Mouse (Mus musculus): Measurements from ENCODE around the gene Gm49336. TPM values are rescaled to one million over a fixed set of nuclear protein-coding genes. Genes with fewer than 3 reads are reported as not detected.

Gene Gm49336
- total and polyA plus RNA-seq, 2 experiments from 2014 or later = 33.1 to 78.3 TPM

DNA sequence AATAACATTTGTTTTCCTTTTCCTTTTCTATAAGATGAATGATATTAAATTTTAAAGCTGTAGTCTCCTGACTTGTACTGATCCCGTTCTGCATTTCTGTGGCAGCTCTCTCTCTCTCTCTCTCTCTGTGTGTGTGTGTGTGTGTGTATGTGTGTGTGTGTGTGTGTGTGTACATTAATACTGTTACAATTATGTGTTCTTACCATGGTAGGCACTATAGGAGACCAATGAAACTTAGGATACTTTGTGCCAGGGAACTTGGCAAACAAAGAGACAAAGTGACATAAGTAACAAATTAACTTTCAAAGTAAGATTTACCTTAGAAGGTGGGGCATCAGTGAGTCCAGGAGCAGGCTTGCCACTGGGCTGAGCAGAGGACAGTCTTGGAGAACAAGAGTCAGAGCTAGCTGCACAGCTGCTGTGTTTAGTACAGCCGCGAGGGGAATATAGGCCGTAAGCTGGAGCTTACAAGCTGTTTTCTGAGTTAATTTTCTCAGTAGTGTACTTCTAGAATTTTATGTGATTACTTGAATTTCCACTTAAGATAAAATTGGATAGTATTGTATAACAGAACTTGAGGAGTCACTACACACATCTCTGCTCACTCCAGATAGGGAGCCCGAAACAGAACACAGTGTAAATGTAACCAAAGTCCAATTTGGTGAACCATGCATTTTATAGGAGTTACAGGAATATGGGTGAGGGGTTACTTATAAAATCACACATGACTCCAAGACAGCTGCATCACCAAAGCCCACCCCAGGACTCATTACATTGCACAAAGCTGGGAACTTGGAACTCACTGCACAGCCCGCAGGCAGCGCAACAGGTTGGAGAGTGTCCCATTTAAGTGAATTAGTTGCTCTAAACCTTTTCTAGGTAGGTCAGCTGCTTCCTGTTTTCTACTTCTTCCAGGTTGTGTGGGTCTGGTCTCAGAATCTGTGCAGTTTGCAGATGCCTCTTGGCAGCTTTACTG, 24.3 kb upstream of the Gm49336 start:
- Histone ChIP-seq H3K9ac (replicated peaks; ENCODE audit: low read length) (no peak overlapping the region), H3K4me1 (ENCODE audit: insufficient read depth, low read length) (no peaks in the 10 kb centered on the region), H3K4me2 (ENCODE audit: low read depth, low read length) (no peak overlapping the region), H3K4me3 (ENCODE audit: low read length) (no peak overlapping the region), H3K9me3 (ENCODE audit: low read length) (no peaks in the 10 kb centered on the region), H3K27me3 (ENCODE audit: insufficient read depth, low read length) (no peaks in the 10 kb centered on the region), H3K27ac (no peak overlapping the region), H3K36me3 (ENCODE audit: insufficient read depth, low read length) (no peaks in the 10 kb centered on the region)
- ATAC-seq (no peak), DNase-seq (ENCODE audit: low spot score) (no peak)
- TF ChIP-seq CTCF (IDR thresholded peaks at IDR 0.05; ENCODE audit: low read depth) = no peak
- WGBS = 91% methylated on average over 7 of the region's 7 CpGs

DNA sequence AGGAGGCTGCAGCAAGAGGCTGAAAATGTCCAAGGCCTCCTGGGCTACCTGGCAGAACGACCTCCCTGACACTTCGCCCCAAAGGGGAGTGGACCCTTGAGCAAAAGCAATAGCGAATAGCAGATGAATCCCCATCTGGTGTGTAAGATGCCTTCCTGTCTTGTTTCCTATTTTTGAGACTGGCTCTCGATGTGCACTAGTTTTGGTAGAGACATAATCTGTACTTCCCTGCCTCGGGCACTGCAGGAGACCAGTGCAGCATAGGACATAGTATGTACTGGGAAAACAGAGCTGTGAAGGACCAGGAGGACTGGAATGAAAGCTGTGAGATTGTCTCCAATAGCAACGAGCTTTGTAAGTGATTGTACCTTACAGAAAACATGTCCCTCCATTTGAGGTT, 22.0 kb upstream of the Gm49336 start:
- no peak for ATAC-seq
- TF ChIP-seq CTCF (IDR thresholded peaks at IDR 0.05; ENCODE audit: low read depth) = no peak
- Histone ChIP-seq H3K4me2 (ENCODE audit: low read depth, low read length) (no peak overlapping the region), H3K27ac (0 out of 2 replicates have a peak overlapping the region, but pooled peaks have one; percentile 41), H3K9me3 (ENCODE audit: low read length) (no peaks in the 10 kb centered on the region), H3K9ac (replicated peaks; ENCODE audit: low read length) (no peak overlapping the region), H3K4me1 (ENCODE audit: insufficient read depth, low read length) (no peaks in the 10 kb centered on the region), H3K4me3 (ENCODE audit: low read length) (no peak overlapping the region), H3K36me3 (ENCODE audit: insufficient read depth, low read length) (no peaks in the 10 kb centered on the region), H3K27me3 (ENCODE audit: insufficient read depth, low read length) (no peaks in the 10 kb centered on the region)
- DNase-seq (ENCODE audit: low spot score) = no peak
- WGBS = 81% methylated on average over 6 of the region's 6 CpGs

DNA sequence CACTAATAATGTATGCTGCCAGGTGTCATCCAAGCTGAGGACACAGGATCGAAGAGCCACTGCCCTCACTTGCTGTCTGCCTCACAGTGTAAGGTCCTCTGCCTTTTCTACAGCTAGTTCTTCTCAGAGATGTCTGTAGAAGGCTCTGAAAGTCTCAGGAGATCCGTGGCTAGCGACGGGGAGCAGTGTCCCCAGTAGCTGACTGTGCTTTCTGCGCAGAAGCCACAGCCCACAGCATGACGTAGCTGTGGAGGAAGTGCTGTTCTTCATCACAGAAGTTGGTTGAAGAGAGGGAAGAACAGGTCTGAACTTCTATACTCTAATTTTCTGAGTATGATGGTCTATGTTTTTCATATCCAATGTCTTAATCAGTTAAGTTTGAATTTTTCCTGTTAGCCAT, 18.0 kb upstream of the Gm49336 start:
- 85% methylated on average over 6 of the region's 6 CpGs for WGBS
- Histone ChIP-seq H3K27ac (no peak overlapping the region), H3K27me3 (ENCODE audit: insufficient read depth, low read length) (no peaks in the 10 kb centered on the region), H3K36me3 (ENCODE audit: insufficient read depth, low read length) (no peaks in the 10 kb centered on the region), H3K4me1 (ENCODE audit: insufficient read depth, low read length) (0 out of 2 replicates have a peak, but pooled peaks cover 11% of the 10 kb centered on the region), H3K9ac (replicated peaks; ENCODE audit: low read length) (no peak overlapping the region), H3K9me3 (ENCODE audit: low read length) (no peaks in the 10 kb centered on the region), H3K4me2 (ENCODE audit: low read depth, low read length) (no peak overlapping the region), H3K4me3 (ENCODE audit: low read length) (no peak overlapping the region)
- no peak for TF ChIP-seq CTCF (IDR thresholded peaks at IDR 0.05; ENCODE audit: low read depth)
- DNase-seq (ENCODE audit: low spot score) = no peak
- ATAC-seq = no peak

DNA sequence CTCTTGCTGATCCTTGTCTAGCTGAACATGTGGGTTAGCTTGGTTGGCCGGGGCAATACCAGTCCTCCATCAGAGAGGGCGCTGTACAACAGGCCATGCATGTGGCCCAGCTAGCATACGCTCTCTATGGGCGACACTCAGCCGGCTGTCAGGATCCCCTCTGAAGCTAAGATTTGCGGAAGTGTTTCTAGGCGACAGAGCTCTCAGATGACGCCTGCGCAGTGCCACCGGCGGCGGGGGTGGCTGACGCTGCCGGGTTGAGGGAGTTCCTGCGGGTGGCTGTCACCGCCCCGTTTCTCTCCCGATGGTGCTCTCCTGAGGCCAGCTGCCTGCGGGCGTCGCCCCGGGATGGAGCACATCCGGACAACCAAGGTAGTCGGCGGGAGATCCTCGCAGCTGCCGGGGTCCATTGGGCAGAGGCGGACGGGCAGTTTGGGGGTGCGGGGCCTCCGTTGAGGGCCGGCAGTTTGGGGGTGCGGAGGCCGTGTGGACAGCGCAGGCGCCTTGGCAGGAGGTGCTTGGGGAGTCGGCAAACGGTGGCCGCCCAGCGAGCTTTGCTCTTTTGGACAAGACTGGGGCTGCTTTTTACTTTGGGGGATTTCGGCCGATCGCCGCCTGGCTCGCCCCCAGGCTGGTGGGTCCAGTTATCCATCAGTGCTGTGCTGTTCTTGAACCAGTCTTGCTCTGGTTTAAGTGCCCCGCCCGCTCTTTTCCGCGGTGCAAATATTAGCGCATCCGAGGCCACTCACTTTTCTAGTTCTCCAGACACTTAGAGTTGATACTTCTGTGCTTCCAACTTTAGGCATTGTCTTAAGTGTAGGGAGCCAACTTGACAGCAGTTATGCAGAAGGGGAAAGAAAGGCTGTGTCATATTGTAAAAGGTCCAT, 13.9 kb upstream of the Gm49336 start, which contains the start of gene Mtmr6:
TSS of gene Mtmr6 (plus strand) at position 239 of the 887 bp plus-strand sequence.
- Histone ChIP-seq H3K9ac (replicated peaks; ENCODE audit: low read length) (peak within 1 kb of the TSS; percentile 82), H3K4me3 (ENCODE audit: low read length) (peak within 1 kb of the TSS; percentile 89), H3K4me1 (ENCODE audit: insufficient read depth, low read length) (0 out of 2 replicates have a peak, but pooled peaks cover 11% of the 10 kb centered on the region), H3K27ac (peak within 1 kb of the TSS; percentile 76), H3K4me2 (ENCODE audit: low read depth, low read length) (peak within 1 kb of the TSS; percentile 72), H3K27me3 (ENCODE audit: insufficient read depth, low read length) (no peaks in the 10 kb centered on the region), H3K9me3 (ENCODE audit: low read length) (no peaks in the 10 kb centered on the region), H3K36me3 (ENCODE audit: insufficient read depth, low read length) (no peaks in the 10 kb centered on the region)
- peak; percentile 99 for DNase-seq (ENCODE audit: low spot score)
- WGBS = under 1% methylated on average over 51 of the region's 51 CpGs
- peak; percentile 100 for ATAC-seq
- peak; percentile 99 for TF ChIP-seq CTCF (IDR thresholded peaks at IDR 0.05; ENCODE audit: low read depth)

DNA sequence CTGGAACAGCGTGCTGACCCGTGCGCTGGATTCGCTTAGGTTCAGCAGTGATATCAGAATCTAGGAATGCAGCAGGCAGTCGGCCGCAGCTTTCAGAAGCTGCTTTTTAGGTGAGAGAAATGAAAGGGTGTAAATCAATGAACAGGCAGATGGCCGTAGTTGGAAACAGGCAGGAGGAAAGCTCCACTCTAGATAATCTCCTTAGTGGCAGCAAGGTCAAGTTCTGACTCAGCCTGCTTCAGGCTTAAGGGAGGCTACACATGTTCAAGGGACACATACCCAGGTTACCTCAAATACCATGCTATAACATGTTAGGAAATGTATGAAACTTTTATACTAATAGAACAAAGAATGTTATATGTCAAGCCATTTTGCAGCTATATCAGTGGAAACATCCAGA, 11.0 kb upstream of the Gm49336 start:
- ATAC-seq (no peak), DNase-seq (ENCODE audit: low spot score) (no peak)
- no peak overlapping the region for H3K4me3 ChIP-seq (ENCODE audit: low read length)
- H3K9me3 ChIP-seq (ENCODE audit: low read length) = no peaks in the 10 kb centered on the region
- no peaks in the 10 kb centered on the region for H3K27me3 ChIP-seq (ENCODE audit: insufficient read depth, low read length)
- H3K4me2 ChIP-seq (ENCODE audit: low read depth, low read length) = no peak overlapping the region
- TF ChIP-seq CTCF (IDR thresholded peaks at IDR 0.05; ENCODE audit: low read depth) = no peak
- no peaks in the 10 kb centered on the region for H3K36me3 ChIP-seq (ENCODE audit: insufficient read depth, low read length)
- no peak overlapping the region for H3K9ac ChIP-seq (replicated peaks; ENCODE audit: low read length)
- no peak overlapping the region for H3K27ac ChIP-seq
- 82% methylated on average over 7 of the region's 7 CpGs for WGBS
- 0 out of 2 replicates have a peak, but pooled peaks cover 11% of the 10 kb centered on the region for H3K4me1 ChIP-seq (ENCODE audit: insufficient read depth, low read length)

DNA sequence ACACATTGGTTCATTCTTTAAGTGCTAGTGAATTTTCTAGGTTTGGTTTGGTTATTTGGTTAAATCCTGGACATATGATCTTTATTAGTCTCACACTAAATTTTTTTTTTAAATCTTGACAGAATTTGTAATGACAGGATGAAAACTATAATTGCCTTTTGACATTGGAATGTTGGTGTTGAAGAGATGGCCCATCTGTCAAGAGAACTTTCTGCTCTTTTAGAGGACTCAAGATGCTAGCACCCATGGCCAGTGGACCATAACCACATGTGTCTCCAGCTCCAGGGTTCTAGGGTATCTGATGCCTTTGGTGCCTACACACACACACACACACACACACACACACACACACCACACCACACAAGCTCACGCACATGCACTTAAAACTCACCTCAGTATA, 6.5 kb upstream of the Gm49336 start:
- TF ChIP-seq CTCF (IDR thresholded peaks at IDR 0.05; ENCODE audit: low read depth) = no peak
- Histone ChIP-seq H3K27ac (no peak overlapping the region), H3K36me3 (ENCODE audit: insufficient read depth, low read length) (no peaks in the 10 kb centered on the region), H3K9me3 (ENCODE audit: low read length) (no peaks in the 10 kb centered on the region), H3K4me3 (ENCODE audit: low read length) (no peak overlapping the region), H3K9ac (replicated peaks; ENCODE audit: low read length) (no peak overlapping the region), H3K4me1 (ENCODE audit: insufficient read depth, low read length) (no peaks in the 10 kb centered on the region), H3K4me2 (ENCODE audit: low read depth, low read length) (no peak overlapping the region), H3K27me3 (ENCODE audit: insufficient read depth, low read length) (no peaks in the 10 kb centered on the region)
- DNase-seq (ENCODE audit: low spot score) (no peak), ATAC-seq (no peak)
- 89% methylated on average over 1 of the region's 1 CpGs for WGBS

All from hindbrain, postnatal 0 days (tissue).